Mouse (Mus musculus): Measurements from ENCODE around the gene Synj2.

DNA sequence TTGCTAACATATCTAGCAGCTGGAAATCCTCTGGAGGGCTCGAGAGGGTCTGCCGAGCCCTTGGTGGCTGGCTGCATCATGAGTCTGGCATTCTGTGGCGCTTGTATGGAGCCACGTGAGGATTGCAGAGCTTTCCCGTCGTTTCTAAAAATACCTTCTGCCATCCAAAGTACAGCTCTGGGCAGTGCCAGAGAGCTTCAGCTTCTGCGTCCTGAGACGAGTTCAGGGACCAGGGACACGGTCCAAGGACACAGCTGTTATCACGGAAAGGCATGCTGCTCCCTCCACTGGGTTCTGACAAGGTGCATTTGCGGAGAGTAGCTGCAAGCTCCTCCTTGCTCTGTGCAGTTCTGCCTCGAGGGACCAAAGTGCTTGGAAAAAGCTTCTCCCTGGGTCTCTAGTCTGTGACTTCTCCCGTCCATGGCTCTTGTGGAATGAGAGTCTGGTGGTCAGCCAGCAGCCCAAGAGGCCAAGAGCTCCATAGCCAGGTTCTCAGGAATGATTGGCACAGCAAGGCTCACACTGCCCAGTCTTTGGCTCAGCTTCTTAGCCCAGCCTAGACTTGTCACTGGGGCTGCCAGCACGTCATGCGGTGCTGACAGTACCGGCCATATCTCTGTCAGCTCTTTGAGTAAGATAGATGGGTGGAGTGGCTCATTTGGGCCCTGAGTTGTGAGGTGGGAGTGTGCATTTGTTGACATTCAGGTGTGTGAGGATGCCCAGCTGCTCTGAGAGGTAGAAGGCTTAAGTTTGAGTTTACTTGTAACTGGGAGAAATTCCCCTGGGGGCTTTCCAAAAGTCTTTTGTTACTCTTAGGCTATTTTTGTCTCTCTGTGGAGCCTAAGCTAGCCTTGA, 56.5 kb downstream of the Synj2 start:
- TF ChIP-seq CTCF (IDR thresholded peaks at IDR 0.05; ENCODE audit: low read depth, low read length), result no peak
- no peak for TF ChIP-seq GATA1 (IDR thresholded peaks at IDR 0.05; ENCODE audit: borderline replicate concordance, low read length)
